Mouse (Mus musculus) right cerebral cortex, postnatal 36 days (tissue): Measurements from ENCODE around the gene Ffar2.
A peak's percentile ranks its signal among the peaks of the same experiment; 100 is the strongest.
"Not testable (repeated sequence)": the region's sequence is repeated elsewhere in the genome, so short reads cannot be mapped to it uniquely, and the experiment has no call there.

Experiments used
- DNase-seq, 2 experiments: peaks; one replicate each; pipeline ENCODE4 v3.0.0; 2022; ENCODE audit warnings: low spot score in 2 of 2, mixed read lengths in 1 of 2

The Ffar2 gene

GRCm38 (mm10) chr7:30823675-30824074 is at the start of gene Ffar2:
TSS of gene Ffar2 (minus strand) at chr7:30823775.
- DNase-seq: no peak

DNA sequence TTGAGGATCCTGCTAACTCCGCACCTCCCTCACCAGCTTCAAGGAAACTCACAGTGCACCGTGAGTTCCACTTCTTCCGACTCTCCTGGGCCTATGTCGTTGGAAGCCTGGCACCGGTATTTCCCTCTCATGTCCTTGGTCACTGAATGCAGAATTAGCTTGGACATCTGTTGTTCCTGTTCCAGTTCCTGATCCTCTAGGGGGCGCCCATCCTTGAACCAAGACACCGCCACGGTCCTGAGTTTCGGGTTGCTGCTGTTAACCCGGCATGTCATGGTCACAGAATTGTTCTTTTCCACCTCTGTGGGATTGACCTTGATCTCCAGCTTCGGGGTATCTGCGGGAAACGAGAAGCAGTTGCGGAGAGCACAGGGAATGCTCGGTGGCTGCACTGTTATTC is 49.5 kb upstream of the Ffar2 start:
- DNase-seq: peak; percentile 17 to 26

GRCm38 (mm10) chr7:30863386-30863785 is 39.8 kb upstream of the Ffar2 start:
- no peak for DNase-seq

DNA sequence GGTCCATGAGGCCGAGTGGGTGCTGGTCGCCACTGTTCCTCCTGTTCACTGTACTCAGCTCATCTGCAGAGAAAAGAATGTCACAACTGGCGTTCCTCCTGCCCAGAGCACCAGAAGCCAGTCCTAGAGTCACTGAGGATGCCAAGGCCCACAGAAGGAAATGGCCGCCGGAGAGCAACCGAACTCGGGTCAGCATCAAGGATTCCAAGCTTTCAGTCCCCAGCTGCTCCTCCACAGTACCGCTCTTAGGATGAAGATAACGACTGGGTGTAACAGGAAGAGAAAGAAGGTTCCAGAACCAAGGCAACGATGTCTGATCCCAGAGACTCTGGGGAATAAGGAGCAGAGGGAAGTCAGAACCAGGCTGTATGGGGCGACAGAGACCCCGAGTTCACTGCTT is 37.9 kb upstream of the Ffar2 start, which contains the start of gene Ffar1:
TSS of gene Ffar1 (minus strand) at position 101 of the 400 bp plus-strand sequence.
- DNase-seq: no peak

DNA sequence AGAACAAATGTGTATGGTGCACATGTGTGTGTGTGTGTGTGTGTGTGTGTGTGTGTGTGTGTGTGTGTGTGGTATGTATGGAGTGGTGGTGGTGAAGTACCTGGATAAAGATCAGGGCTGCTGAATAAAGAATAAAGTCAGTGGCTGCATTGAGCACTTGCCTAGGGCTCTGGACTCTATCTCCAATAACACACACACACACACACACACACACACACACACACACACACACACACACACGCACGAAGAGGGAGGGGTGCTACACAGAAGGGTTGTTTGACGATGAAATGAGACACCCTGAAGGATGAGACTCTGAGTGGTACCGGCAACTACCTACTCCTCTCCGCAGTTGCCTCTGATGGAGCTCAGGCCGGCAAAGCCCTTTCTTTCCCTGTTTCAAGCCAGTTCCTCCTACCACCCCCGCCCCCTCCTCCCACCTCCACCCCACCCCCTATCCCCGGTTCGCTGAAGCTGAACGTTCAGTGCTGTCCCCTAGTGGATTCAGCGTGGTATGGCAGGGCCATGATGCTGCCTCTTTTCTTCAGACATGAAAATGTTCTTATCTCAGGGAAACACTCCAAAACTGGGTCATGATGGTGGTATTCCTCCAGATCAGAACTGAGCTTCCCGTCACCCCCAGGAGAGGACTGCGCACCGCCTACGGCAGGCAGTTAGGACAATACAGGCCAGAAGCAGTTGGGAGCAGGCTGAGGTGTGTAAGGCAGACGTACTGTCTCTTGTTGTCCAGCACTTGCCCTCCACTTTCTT is 36.2 kb upstream of the Ffar2 start:
- peak; percentile 9 to 18 for DNase-seq

DNA sequence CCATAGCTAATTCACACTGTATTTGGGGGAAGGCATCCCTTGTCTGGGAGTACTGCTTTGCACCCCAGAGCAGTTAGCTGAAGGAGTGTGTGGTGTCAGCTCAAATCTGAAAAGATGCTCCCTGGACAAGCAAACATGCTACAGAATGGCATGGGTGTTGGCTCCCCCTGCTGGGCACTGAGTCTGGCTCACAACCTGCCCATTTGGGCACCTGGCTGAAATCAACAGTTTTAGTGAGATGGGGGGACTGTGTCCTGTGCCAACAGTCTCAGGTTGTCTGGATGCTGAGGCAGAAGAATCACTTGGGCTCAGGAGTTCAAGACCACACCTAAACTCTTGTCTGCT is 35.7 kb upstream of the Ffar2 start:
- DNase-seq: peak; percentile 49 to 52

DNA sequence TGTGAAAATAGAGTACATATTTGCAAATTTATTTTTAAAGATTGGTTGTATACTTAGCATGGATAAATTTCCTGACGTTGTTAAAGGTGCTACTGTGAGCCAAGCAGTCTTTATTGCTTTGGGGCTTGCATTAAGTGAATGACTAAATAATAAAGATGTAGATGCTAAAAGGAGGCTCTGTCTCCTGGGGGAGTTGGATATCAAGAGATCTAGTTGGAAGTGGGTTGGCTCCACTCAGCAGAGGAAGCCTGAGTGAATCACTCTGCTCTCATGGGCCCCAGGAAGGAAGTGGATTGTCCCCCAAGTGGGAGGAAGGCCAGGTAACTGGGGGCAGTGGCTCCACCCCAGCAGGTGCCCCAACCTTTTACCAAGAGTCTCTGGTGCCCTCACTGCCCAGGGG is 34.2 kb upstream of the Ffar2 start:
- no peak for DNase-seq

- DNase-seq: no peak
Measured at GRCm38 (mm10) chr7:30856078-30856477, 32.5 kb upstream of the Ffar2 start, which contains the start of gene Ffar3. TSS of gene Ffar3 (minus strand) at chr7:30856178.

- no peak for DNase-seq
Measured at GRCm38 (mm10) chr7:30851421-30851820, 27.8 kb upstream of the Ffar2 start.

- no peak for DNase-seq
Measured at GRCm38 (mm10) chr7:30847934-30848333, 24.4 kb upstream of the Ffar2 start.

DNA sequence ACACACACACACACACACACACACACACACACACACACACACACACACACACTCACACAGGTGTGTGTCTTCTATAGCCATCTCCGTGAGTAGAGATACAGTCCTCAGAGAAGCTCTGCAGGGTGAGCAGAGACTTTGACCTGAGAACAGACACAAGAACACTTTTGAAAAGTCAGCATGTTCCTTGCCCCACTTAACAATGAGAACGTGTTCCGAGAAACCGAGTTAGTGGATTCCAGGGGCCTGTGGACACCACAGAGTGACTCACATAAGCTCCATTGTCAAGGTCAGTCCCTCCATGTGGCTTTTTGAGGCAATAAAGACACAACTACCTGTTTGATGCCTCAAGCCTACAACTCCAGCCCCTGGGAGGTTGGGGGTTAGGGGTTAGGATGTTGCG is 23.8 kb upstream of the Ffar2 start:
- no peak for DNase-seq

DNA sequence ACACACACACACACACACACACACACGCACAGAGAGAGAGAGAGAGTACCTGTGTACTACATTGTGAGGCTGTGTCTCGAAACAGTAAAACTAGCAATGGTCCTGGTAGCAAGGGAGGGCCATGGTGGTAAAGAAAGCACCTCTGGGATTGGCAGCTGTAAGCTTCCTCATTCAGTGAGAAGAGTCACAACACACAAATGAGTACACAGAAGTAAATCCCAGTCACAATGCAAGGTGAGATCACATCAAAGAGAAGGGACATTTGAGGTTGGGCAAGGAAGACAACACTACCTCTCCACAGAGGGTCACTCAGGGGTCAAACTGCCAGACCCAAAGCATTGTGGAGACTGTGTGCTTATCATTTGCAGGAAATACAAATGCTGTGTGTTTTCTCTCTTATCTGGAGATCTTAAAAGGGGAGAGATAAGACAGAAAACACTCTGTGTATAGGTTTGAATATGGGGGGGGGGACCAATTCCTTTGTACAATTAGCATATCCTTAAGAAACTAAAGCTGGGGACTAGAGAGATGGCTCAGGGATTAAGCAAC is 23.0 kb upstream of the Ffar2 start:
- no peak for DNase-seq

- no peak for DNase-seq
Measured at GRCm38 (mm10) chr7:30844676-30845297, 21.2 kb upstream of the Ffar2 start.

- DNase-seq: no peak
Measured at GRCm38 (mm10) chr7:30842092-30842491, 18.5 kb upstream of the Ffar2 start.

DNA sequence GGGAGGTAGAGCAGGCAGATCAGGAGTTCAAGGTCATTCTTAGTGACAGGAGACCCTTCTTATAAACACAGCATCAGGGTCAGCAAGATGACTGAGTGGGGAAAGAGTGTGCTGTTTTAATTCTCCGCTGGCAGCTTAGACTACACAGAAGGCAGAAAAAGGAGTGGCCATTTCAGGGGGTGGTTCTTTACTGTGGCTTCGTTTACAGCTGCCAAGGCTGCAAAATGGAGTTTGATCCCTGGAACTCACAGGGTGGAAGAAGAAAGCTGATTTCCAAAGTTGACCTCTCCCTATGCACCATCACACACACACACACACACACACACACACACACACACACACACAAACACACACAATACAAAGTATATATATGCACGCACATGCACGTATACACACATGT is 17.8 kb upstream of the Ffar2 start:
- no peak for DNase-seq

DNA sequence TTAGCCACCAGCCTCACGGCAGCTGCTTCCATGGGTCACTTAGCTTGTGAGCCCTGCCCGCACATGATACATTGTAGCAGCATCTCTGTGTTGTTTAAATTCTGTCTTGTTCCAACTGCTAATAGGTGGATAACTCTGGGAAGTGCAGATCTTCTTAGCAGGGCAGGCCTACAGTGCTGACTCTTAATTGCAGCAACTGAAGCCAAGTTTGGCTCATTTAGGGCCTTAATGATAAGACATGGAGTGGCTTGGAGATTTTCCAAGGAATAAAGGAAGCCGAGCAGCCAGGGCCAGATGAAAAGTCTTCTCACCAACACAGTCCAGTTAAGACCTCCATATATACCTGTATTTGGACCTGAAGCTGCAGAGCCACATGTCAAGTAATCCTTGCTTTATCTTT is 16.7 kb upstream of the Ffar2 start:
- DNase-seq: no peak

DNA sequence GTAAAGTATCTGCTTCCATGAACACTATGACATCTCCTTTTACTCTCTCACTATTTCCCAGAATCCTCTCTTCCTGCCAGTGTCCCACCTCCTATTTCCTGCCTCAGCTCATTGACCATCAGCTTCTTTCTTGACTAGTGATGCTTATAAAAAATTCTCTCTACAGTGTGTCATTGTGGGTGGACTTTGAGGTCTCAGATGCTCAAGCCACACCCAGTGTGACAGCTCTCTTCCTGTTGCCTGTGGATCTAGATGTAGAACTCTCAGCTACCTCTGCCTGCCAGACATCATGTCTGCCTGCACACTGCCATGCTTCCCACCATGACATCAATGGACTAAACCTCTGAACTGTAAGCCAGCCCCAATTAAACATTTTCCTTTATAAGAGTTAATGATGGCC is 13.7 kb upstream of the Ffar2 start:
- DNase-seq: no peak

- DNase-seq: not testable (repeated sequence)
Measured at GRCm38 (mm10) chr7:30832684-30833083, 9.1 kb upstream of the Ffar2 start.

- DNase-seq: no peak
Measured at GRCm38 (mm10) chr7:30832261-30832660, 8.7 kb upstream of the Ffar2 start.

DNA sequence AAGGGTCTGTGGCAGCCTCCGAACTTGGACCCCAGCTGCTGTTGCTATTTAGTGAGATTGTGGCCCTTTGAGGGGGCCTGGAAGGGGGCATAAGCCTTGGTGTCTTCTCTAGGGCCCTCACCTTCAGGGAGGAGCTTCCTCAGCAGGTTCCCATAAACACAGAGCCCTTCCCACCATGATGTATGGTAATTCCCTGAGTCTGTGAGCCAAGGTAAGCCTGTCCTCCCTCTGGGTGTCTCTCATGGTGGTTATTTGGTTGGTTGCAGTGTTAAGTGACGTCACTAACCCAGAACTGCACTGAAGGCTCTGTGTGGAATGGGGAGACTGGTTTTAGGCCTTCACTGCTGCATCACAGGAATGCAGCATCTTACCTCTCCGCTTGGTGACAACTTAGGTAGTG is 5.9 kb upstream of the Ffar2 start:
- DNase-seq: no peak

GRCm38 (mm10) chr7:30828871-30829270 is 5.3 kb upstream of the Ffar2 start:
- not testable (repeated sequence) for DNase-seq

DNA sequence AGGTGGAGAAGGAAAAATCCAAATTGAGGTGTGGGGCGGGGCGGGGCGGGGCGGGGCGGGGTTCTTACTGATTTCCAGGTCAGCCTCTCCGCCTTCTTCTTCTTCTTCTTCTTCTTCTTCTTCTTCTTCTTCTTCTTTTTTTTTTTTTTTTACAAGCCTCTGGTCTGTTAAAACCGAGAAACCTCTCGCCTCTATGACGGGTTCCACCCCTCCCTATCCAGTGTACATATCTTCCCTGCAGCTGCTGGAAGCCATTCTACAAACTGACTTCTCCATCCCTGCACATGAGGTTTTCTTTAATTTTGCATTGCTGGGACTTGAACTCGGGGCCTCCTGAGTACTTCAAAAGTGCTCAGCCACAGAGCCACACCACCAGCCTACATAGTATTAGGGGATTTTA is 3.1 kb upstream of the Ffar2 start:
- DNase-seq: no peak

- no peak for DNase-seq
Measured at GRCm38 (mm10) chr7:30824306-30824705, 731 bp upstream of the Ffar2 start.
